Mouse (Mus musculus) ES-Bruce4 (cell line): ENCODE results near the gene Hmgcs1. TPM values are rescaled to one million over a fixed set of nuclear protein-coding genes. Genes with fewer than 3 reads are reported as not detected.

Experiments used
- H3K27ac ChIP-seq: 2 replicates; pipeline ENCODE4 v1.5.1; 2012; ENCODE audit warnings: low read length, inconsistent platforms; ENCODE audit not compliant: insufficient read depth
- H3K27me3 ChIP-seq: 2 replicates; pipeline ENCODE4 v1.6.1; 2012; ENCODE audit warnings: mild to moderate bottlenecking, low read length, inconsistent platforms; ENCODE audit not compliant: control insufficient read depth, poor library complexity, insufficient read depth, severe bottlenecking
- H3K36me3 ChIP-seq: 2 replicates; pipeline ENCODE4 v1.6.1; 2012; ENCODE audit warnings: inconsistent platforms, mild to moderate bottlenecking, low read length, moderate library complexity; ENCODE audit not compliant: control insufficient read depth, poor library complexity, insufficient read depth, severe bottlenecking
- H3K4me1 ChIP-seq: one replicate; pipeline ENCODE4 v1.8.1; 2011; ENCODE audit warnings: low read length; ENCODE audit not compliant: control insufficient read depth, insufficient read depth
- H3K4me3 ChIP-seq: 2 replicates; pipeline ENCODE4 v1.5.1; 2011; ENCODE audit warnings: low read depth, mild to moderate bottlenecking, low read length
- H3K9ac ChIP-seq: 2 replicates; pipeline ENCODE4 v1.6.1; 2012; ENCODE audit warnings: low read depth, mild to moderate bottlenecking, inconsistent platforms; ENCODE audit not compliant: poor library complexity, severe bottlenecking
- H3K9me3 ChIP-seq: replicated peaks from 2 replicates; pipeline ENCODE4 v1.6.1; 2012; ENCODE audit warnings: mild to moderate bottlenecking, low read length, inconsistent platforms; ENCODE audit not compliant: control insufficient read depth, poor library complexity, insufficient read depth, severe bottlenecking
- CTCF ChIP-seq: IDR thresholded peaks from one replicate; pipeline ENCODE4 v1.8.1; 2011; ENCODE audit warnings: low read depth, low read length
- EP300 ChIP-seq: IDR thresholded peaks from 2 replicates; pipeline ENCODE4 v1.6.1; 2011; ENCODE audit warnings: low read depth, low read length; ENCODE audit not compliant: insufficient read depth
- POLR2A ChIP-seq: IDR thresholded peaks from one replicate; pipeline ENCODE4 v1.8.1; 2011; ENCODE audit warnings: low read length; ENCODE audit not compliant: insufficient read depth
- polyA plus RNA-seq: library from polyadenylated mRNA; stranded (reverse); fragments of >200 nt; gene quantifications from 2 replicates; pipeline ENCODE4 v1.2.4, GENCODE M21; 2011; ENCODE audit warnings: low read depth; ENCODE audit not compliant: missing spikeins, insufficient read depth, insufficient read length

The Hmgcs1 gene
- polyA plus RNA-seq, 1 experiment: 300 TPM

GRCm38 (mm10) chr13:119707906-119708305, 17.7 kb downstream of the Hmgcs1 start:
- Histone ChIP-seq H3K27me3 (no peaks in the 10 kb centered on the region), H3K27ac (no peak overlapping the region), H3K9me3 (no peaks in the 10 kb centered on the region), H3K4me1 (no peaks in the 10 kb centered on the region), H3K36me3 (peaks cover 51% of the 10 kb centered on the region), H3K9ac (no peak overlapping the region), H3K4me3 (no peak overlapping the region)
- TF ChIP-seq CTCF: no peak
- no peak for TF ChIP-seq EP300
- TF ChIP-seq POLR2A: no peak

- Histone ChIP-seq H3K27me3 (no peaks in the 10 kb centered on the region), H3K27ac (no peak overlapping the region), H3K9me3 (no peaks in the 10 kb centered on the region), H3K9ac (no peak overlapping the region), H3K36me3 (peaks cover 43% of the 10 kb centered on the region), H3K4me3 (no peak overlapping the region), H3K4me1 (no peaks in the 10 kb centered on the region)
- TF ChIP-seq EP300 (no peak), POLR2A (no peak), CTCF (no peak)
These were observed 18.8 kb downstream of the Hmgcs1 start for GRCm38 (mm10) chr13:119708941-119709340.

- peaks cover 37% of the 10 kb centered on the region for H3K36me3 ChIP-seq
- no peaks in the 10 kb centered on the region for H3K9me3 ChIP-seq
- no peaks in the 10 kb centered on the region for H3K27me3 ChIP-seq
- no peak overlapping the region for H3K27ac ChIP-seq
- H3K4me1 ChIP-seq: no peaks in the 10 kb centered on the region
- no peak overlapping the region for H3K9ac ChIP-seq
- H3K4me3 ChIP-seq: no peak overlapping the region
- TF ChIP-seq POLR2A (no peak), EP300 (no peak), CTCF (no peak)
These were observed 19.4 kb downstream of the Hmgcs1 start for GRCm38 (mm10) chr13:119709388-119710267.

GRCm38 (mm10) chr13:119710268-119710610, 20.1 kb downstream of the Hmgcs1 start:
- no peak for TF ChIP-seq CTCF
- no peak for TF ChIP-seq POLR2A
- no peak for TF ChIP-seq EP300
- Histone ChIP-seq H3K4me3 (no peak overlapping the region), H3K9me3 (no peaks in the 10 kb centered on the region), H3K27ac (no peak overlapping the region), H3K27me3 (no peaks in the 10 kb centered on the region), H3K36me3 (peaks cover 31% of the 10 kb centered on the region), H3K9ac (no peak overlapping the region), H3K4me1 (no peaks in the 10 kb centered on the region)

GRCm38 (mm10) chr13:119712463-119712862, 22.3 kb downstream of the Hmgcs1 start:
- no peak overlapping the region for H3K27ac ChIP-seq
- H3K36me3 ChIP-seq: peaks cover 12% of the 10 kb centered on the region
- H3K4me1 ChIP-seq: no peaks in the 10 kb centered on the region

GRCm38 (mm10) chr13:119713107-119713787, 23.1 kb downstream of the Hmgcs1 start:
- Histone ChIP-seq H3K9me3 (no peaks in the 10 kb centered on the region), H3K4me3 (no peak overlapping the region), H3K4me1 (no peaks in the 10 kb centered on the region), H3K9ac (no peak overlapping the region), H3K27ac (no peak overlapping the region), H3K36me3 (peaks cover 9% of the 10 kb centered on the region), H3K27me3 (no peaks in the 10 kb centered on the region)
- TF ChIP-seq EP300 (no peak), CTCF (no peak), POLR2A (no peak)

More at GRCm38 (mm10) chr13:119712463-119712862, 22.3 kb downstream of the Hmgcs1 start:
- H3K27me3 ChIP-seq: no peaks in the 10 kb centered on the region
- TF ChIP-seq EP300: no peak
- no peak for TF ChIP-seq POLR2A
- TF ChIP-seq CTCF: no peak
- no peak overlapping the region for H3K9ac ChIP-seq
- H3K9me3 ChIP-seq: no peaks in the 10 kb centered on the region
- H3K4me3 ChIP-seq: no peak overlapping the region
